Mouse (Mus musculus) kidney, postnatal 4 days (tissue): ENCODE data around the gene Krt12.
A peak's percentile ranks its signal among the peaks of the same experiment; 100 is the strongest.

Experiments used
- DNase-seq, 2 experiments: peaks; one replicate each; pipeline ENCODE4 v3.0.0; 2021; ENCODE audit warnings: mixed read lengths in 2 of 2

The Krt12 gene

GRCm38 (mm10) chr11:99396661-99397060 lies 25.4 kb downstream of the Krt12 start:
- no peak for DNase-seq

GRCm38 (mm10) chr11:99396034-99396433 lies 26.0 kb downstream of the Krt12 start:
- DNase-seq = no peak

- no peak for DNase-seq
These were observed 29.6 kb downstream of the Krt12 start for GRCm38 (mm10) chr11:99392492-99392891.

GRCm38 (mm10) chr11:99391375-99391774 lies 30.7 kb downstream of the Krt12 start:
- DNase-seq = no peak

- DNase-seq = no peak
These were observed 31.2 kb downstream of the Krt12 start for GRCm38 (mm10) chr11:99390866-99391265.

- no peak for DNase-seq
These were observed 32.8 kb downstream of the Krt12 start, which contains the start of gene Krt10 for GRCm38 (mm10) chr11:99389264-99389663. TSS of gene Krt10 (minus strand) at chr11:99389364.

- peak; percentile 6 to 15 for DNase-seq
These were observed 33.4 kb downstream of the Krt12 start for GRCm38 (mm10) chr11:99388661-99389060.

GRCm38 (mm10) chr11:99385813-99386721 lies 36.0 kb downstream of the Krt12 start:
- peak; percentile 92 to 95 for DNase-seq

GRCm38 (mm10) chr11:99379568-99379967 lies 42.5 kb downstream of the Krt12 start:
- DNase-seq = peak; percentile 82 to 83

- DNase-seq = no peak
These were observed 47.3 kb downstream of the Krt12 start, which contains the start of gene Krt28 for GRCm38 (mm10) chr11:99374803-99375202. TSS of gene Krt28 (minus strand) at chr11:99374903.

- no peak for DNase-seq
These were observed 52.1 kb downstream of the Krt12 start for GRCm38 (mm10) chr11:99369853-99370451.

GRCm38 (mm10) chr11:99369229-99369628 lies 52.8 kb downstream of the Krt12 start:
- peak; percentile 35 to 42 for DNase-seq

- peak; percentile 46 to 47 for DNase-seq
These were observed 55.3 kb downstream of the Krt12 start for GRCm38 (mm10) chr11:99366791-99367190.
